Mouse (Mus musculus) telencephalon, adult 2 months (tissue): ENCODE measurements around the gene Rab3c.

ENCODE experiments used
- DNase-seq: peaks from one replicate; pipeline ENCODE4 v3.0.0-alpha.2; 2011; ENCODE audit warnings: low read depth, low spot score

Rab3c gene

DNA sequence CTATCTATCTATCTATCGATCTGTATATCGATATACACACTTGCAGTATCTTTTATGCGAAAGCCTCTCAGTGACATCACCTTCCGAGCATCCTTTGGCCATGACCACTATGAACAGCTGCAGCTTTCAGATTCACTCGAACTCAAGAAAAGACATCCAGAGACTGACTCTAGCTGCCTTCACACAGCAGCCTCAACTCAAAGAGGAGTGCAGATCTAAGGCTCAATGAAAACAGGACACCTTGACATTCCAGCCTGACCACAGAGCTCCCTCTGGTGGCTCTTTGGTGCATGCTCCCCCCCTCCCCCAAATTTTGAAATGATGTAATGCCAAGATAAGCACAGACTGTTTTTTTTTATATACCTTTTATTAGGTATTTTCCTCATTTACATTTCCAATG lies 257.8 kb downstream of the Rab3c start:
- peak; percentile 38 for DNase-seq

DNA sequence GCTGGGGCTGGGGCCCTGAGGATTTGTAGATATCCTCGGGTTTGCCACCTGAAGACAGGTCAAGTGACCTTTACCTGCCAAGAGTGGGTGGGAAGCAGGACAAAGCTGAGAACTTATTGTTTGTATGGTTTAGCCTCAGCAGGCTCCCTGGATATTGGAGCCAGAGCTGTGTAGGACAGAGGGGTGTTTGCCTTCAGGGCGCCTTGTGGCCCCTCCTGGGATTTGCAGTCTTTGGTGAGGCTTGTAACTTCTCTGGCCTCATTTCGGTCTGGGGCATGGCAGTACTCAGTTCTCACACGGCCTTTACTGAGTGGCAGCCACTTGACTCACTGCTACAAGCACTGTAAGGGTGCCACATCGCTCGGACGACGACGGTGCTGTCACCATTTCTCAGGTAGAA lies 261.0 kb downstream of the Rab3c start:
- no peak for DNase-seq

DNA sequence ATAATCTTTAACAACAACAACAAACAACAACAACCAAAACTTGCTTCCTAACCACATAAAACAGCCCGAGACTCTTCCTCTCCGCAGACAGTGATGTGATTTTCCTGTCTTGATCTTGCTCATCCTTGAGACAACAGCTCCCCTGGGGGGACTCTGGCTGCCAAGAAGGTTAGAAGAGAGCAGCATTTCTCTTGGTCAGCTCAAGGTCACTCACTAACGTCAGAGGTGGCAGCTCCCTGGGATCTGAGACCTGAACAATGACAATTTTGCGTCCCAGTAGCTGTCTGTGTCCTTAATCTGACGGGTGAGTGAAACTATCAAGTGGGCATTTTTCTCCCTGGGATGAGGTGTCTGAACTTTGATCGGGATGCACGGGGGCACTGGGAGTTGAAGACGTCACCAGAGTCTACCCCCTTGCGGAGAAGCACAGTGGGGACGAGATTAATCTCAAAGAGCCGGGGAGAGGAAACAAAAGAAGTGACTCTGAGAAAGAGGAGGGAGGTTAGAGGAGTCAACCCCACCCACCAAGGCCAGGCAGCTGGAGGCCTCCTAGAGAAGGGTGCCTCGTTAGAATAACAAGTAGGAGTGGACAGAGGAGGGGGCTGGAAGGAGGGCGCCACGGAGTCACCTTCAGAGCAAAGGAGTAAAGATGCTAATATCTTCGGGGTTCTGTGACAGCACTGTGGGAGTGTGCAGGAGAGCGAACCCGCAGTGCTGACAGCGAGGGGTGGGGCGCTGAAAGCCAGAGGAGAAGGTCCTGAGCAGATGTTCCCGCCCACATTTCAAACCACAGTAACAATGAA lies 261.7 kb downstream of the Rab3c start:
- DNase-seq, result no peak

DNA sequence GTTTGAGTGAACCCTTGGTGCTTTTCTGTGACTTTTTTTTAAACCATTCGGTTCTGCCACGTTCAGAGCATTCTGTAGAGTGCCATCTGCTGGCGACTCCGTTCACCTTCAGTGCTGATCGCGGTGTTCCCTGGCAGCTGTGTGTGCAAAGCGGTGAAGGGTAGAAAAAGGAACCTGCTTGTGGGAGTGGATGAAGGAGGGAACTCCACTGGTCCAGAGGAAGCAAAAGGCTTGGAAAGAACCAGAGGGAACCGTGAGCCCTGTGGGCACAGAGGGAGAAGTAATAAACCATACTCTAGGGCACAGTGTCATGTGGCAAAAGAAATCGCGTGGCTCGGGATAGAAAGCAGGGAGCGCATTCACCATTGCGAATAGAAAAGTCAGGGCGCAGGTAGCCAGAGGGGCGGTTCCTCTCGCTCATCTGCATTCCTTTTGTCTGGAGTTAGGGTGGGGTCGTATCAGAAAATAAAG lies 262.3 kb downstream of the Rab3c start:
- DNase-seq, result peak; percentile 76

DNA sequence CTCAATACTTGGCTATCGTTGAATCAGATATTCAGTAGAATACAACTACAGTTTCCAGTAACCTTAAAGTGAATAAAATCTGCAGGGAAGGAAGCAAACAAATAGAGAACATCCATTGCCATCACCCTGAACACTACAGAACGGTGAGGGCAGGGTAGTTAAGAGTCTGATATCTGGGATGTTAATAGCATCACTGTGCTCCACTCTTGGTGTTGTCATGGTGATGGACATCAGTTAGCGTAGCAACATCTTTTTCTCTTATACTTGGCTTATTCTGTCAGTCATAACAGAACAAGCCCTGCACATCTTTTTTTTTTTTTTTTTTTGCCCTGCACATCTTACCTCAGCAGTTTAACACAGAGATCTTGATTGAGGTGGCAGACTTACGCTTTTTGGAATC lies 268.8 kb downstream of the Rab3c start:
- DNase-seq, result no peak

DNA sequence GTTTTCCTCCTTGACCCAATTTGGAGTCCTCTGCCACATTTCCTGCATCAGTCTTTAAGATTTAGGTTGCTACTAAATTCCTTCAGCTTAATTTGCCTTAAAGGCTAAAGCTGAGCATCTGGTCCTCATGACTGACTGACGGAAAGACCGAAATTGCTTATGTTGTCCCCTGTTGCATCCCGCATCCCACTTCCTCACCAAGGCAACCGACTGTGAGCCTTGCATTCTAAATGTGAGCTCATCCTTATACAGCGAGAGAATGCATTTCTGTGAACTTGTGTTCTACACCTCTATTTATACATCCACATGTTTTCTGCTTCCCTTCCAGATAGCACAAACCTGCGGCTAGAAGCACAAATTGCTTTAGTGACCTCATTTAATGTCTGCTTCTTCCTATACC lies 269.9 kb downstream of the Rab3c start:
- DNase-seq, result peak; percentile 65

DNA sequence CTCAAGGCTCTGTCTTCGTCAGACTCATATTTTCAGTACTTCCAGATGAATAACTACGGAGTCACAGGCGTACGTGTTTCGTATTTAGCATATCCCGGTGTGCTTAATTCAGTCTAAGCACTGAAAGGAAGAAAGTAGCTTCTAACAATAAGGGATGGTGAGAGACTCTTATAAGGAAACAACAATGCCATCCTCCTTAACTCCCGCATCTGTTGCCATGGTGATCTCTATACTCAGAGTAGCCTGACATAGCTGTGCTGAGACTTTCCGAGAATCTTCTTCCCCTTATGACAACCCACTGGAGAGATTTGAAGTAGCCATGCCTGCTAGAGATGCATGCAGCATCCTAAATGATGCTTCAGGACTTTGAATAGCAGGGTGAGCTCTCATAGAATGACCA lies 272.3 kb downstream of the Rab3c start:
- peak; percentile 55 for DNase-seq

DNA sequence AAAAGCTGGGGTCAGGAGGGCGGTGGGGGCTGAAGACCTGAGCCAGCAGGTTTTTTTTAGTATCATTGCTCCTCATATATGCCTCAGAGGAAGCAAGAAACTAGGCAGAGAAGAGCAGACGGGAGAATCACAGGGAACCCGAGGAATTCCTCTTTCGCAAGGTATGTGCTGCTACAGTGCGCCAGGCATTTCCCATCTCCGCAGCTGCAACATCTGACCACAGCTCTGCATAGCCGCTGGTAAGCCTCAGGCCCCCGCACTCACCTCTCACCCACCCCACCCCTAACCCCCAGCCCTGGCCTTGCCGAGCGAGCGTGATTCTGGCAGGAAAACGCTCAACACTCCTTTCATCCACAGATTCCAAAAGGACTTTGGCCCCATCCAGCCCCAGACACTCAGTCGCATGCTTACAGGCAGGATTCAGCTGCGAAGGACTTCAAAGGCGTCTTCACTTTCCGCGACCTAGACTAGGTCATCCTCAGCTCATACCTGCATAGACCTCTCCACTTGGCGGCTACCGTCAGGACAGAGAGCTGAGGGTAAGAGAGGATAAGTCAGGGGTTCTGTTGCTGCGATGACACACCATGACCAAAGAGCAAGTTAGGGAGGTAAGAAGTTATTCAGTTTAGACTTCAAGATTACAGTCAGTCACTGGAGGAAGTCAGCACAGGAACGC lies 274.6 kb downstream of the Rab3c start:
- no peak for DNase-seq
